Mouse (Mus musculus): ENCODE data around the gene Syt11.

DNA sequence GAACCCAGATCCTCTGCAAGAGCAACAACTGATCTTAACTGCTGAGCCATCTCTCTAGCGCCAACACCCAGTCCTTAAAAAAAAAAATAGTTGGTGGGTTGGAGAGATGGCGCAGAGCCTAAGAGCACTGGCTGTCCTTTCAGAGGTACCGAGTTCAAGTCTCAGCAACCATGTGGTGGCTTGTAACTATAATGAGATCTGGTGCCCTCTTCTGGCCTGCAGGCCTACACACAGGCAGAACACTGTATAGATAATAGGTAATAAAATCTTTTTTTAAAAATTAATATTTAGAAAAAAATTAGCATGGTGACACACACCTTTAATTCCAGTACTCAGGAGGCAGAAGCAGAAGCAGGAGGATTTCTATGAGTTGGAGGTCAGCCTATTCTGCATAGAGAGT lies 34.8 kb downstream of the Syt11 start:
- 0 out of 2 replicates have a peak, but pooled peaks have one; percentile 9 for TF ChIP-seq CTCF (conservative IDR thresholded peaks at IDR 0.05; ENCODE audit: low read length)
- TF ChIP-seq POU5F1 (IDR thresholded peaks at IDR 0.05; ENCODE audit: borderline replicate concordance, low read length) = no peak
- TF ChIP-seq NANOG (IDR thresholded peaks at IDR 0.05; ENCODE audit: borderline replicate concordance, low read length) = no peak

Data from E14TG2a.4 (cell line).